Mouse (Mus musculus): ENCODE data around the gene Cyp2d11.

DNA sequence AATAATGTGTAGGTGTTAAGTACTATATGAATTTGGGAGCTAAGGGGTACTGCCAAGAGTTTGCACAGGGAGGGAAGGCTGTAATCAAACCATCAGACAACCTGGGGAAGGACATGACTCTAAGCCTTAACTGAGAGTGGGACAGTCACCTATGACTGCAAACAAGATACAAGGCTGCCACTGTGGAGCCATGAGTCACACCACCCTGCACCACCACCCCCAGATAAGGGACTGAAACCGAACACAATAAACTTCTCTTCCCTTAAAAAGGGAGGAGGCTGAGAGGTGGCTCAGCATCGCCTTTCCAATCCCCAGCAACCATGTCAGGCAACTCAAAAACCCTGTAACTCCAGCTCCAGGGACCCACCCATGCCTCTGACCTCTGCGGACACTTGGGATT lies 42.3 kb downstream of the Cyp2d11 start:
- TF ChIP-seq CTCF (IDR thresholded peaks at IDR 0.05; ENCODE audit: borderline replicate concordance, extremely low read depth, insufficient read depth, insufficient read length) (no peak), POLR2A (IDR thresholded peaks at IDR 0.05; ENCODE audit: borderline replicate concordance, extremely low read depth, insufficient read depth, insufficient read length, poor library complexity, severe bottlenecking) (no peak)
